Mouse (Mus musculus) MEL (cell line): ENCODE results near the gene Vdr. TPM values are rescaled to one million over a fixed set of nuclear protein-coding genes. Genes with fewer than 3 reads are reported as not detected.
"Not testable (repeated sequence)": the region's sequence is repeated elsewhere in the genome, so short reads cannot be mapped to it uniquely, and the experiment has no call there.

Experiments used
- DNase-seq: peaks from one replicate; pipeline ENCODE4 v3.0.0; 2011; ENCODE audit warnings: low read depth, low spot score
- H3K27ac ChIP-seq: 2 replicates; pipeline ENCODE4 v1.5.1; 2012; ENCODE audit warnings: low read depth, mild to moderate bottlenecking, control low read depth, low read length, moderate library complexity; ENCODE audit not compliant: control insufficient read depth
- H3K27me3 ChIP-seq, 2 experiments: fragments of 150-350 bp in 1 of 2; sonication (generic) in 1 of 2; 2 replicates each; pipeline ENCODE4 v1.6.1; 2012; ENCODE audit warnings: low read length in 2 of 2, mild to moderate bottlenecking in 2 of 2, improper control_type of control experiment in 1 of 2, moderate library complexity in 1 of 2; ENCODE audit not compliant: insufficient read depth in 2 of 2, control insufficient read depth in 1 of 2
- H3K36me3 ChIP-seq, 2 experiments: 2 replicates each; pipeline ENCODE4 v1.6.1; 2012 to 2014; ENCODE audit warnings: low read length in 2 of 2, improper control_type of control experiment in 1 of 2, inconsistent platforms in 1 of 2, mild to moderate bottlenecking in 1 of 2; ENCODE audit not compliant: insufficient read depth in 2 of 2, control insufficient read depth in 1 of 2
- H3K4me1 ChIP-seq, 2 experiments: fragments of 150-350 bp in 1 of 2; sonication (generic) in 1 of 2; 2 replicates each; pipeline ENCODE4 v1.6.1; 2012; ENCODE audit warnings: low read length in 2 of 2, improper control_type of control experiment in 1 of 2, mild to moderate bottlenecking in 1 of 2; ENCODE audit not compliant: insufficient read depth in 2 of 2, control insufficient read depth in 1 of 2
- H3K4me3 ChIP-seq, 2 experiments: fragments of 150-350 bp in 1 of 2; sonication (generic) in 1 of 2; 2 replicates each; pipeline ENCODE4 v1.5.1; 2012; ENCODE audit warnings: low read depth in 2 of 2, low read length in 2 of 2, mild to moderate bottlenecking in 2 of 2, moderate library complexity in 2 of 2, control low read depth in 1 of 2, improper control_type of control experiment in 1 of 2; ENCODE audit not compliant: control insufficient read depth in 1 of 2, insufficient read depth in 1 of 2
- H3K79me2 ChIP-seq: 2 replicates; pipeline ENCODE4 v1.6.1; 2012; ENCODE audit warnings: mild to moderate bottlenecking, low read length, moderate library complexity; ENCODE audit not compliant: control insufficient read depth, poor library complexity, insufficient read depth
- H3K9ac ChIP-seq: 2 replicates; pipeline ENCODE4 v1.6.1; 2012; ENCODE audit warnings: low read depth, mild to moderate bottlenecking, control low read depth, low read length, moderate library complexity; ENCODE audit not compliant: control insufficient read depth, poor library complexity, severe bottlenecking
- H3K9me3 ChIP-seq: fragments of 150-350 bp; sonication (generic); replicated peaks from 2 replicates; pipeline ENCODE4 v1.6.1; 2012; ENCODE audit warnings: mild to moderate bottlenecking, low read length, improper control_type of control experiment, moderate library complexity; ENCODE audit not compliant: insufficient read depth
- CHD1 ChIP-seq: IDR thresholded peaks from 2 replicates; pipeline ENCODE4 v1.6.1; 2012; ENCODE audit warnings: low read depth, mild to moderate bottlenecking, inconsistent platforms, low read length, improper control_type of control experiment
- E2F4 ChIP-seq: IDR thresholded peaks from 2 replicates; pipeline ENCODE4 v1.6.1; 2011; ENCODE audit warnings: low read depth, low read length, improper control_type of control experiment, borderline replicate concordance
- ELF1 ChIP-seq: IDR thresholded peaks from 2 replicates; pipeline ENCODE4 v1.6.1; 2014; ENCODE audit warnings: low read depth, mild to moderate bottlenecking, inconsistent platforms, low read length, improper control_type of control experiment, moderate library complexity
- ETS1 ChIP-seq: IDR thresholded peaks from 2 replicates; pipeline ENCODE4 v1.6.1; 2012; ENCODE audit warnings: low read depth, mild to moderate bottlenecking, inconsistent platforms, low read length, improper control_type of control experiment, moderate library complexity
- GATA1 ChIP-seq: IDR thresholded peaks from 2 replicates; pipeline ENCODE4 v1.6.1; 2011; ENCODE audit warnings: low read depth, low read length, improper control_type of control experiment
- HCFC1 ChIP-seq: IDR thresholded peaks from 2 replicates; pipeline ENCODE4 v1.6.1; 2012; ENCODE audit warnings: low read depth, mild to moderate bottlenecking, inconsistent platforms, low read length, improper control_type of control experiment, moderate library complexity
- KAT2A ChIP-seq: conservative IDR thresholded peaks from 2 replicates; pipeline ENCODE4 v1.6.1; 2012; ENCODE audit warnings: low read depth, low read length, improper control_type of control experiment, inconsistent platforms
- MAFK ChIP-seq: IDR thresholded peaks from 2 replicates; pipeline ENCODE4 v1.6.1; 2011; ENCODE audit warnings: low read depth, mild to moderate bottlenecking, low read length, improper control_type of control experiment, borderline replicate concordance
- MAX ChIP-seq: IDR thresholded peaks from 2 replicates; pipeline ENCODE4 v1.6.1; 2011; ENCODE audit warnings: low read length, improper control_type of control experiment
- MAZ ChIP-seq: IDR thresholded peaks from 2 replicates; pipeline ENCODE4 v1.6.1; 2012; ENCODE audit warnings: low read depth, mild to moderate bottlenecking, inconsistent platforms, low read length, improper control_type of control experiment
- MYB ChIP-seq: IDR thresholded peaks from 2 replicates; pipeline ENCODE4 v1.6.1; 2011; ENCODE audit warnings: mild to moderate bottlenecking, low read depth, low read length, improper control_type of control experiment
- NELFE ChIP-seq: IDR thresholded peaks from 2 replicates; pipeline ENCODE4 v1.6.1; 2011; ENCODE audit warnings: low read depth, low read length, improper control_type of control experiment
- NRF1 ChIP-seq: IDR thresholded peaks from 2 replicates; pipeline ENCODE4 v1.6.1; 2014; ENCODE audit warnings: low read depth, mild to moderate bottlenecking, inconsistent platforms, low read length, improper control_type of control experiment, moderate library complexity; ENCODE audit not compliant: poor library complexity, insufficient read depth, severe bottlenecking
- POLR2AphosphoS2 ChIP-seq: IDR thresholded peaks from 2 replicates; pipeline ENCODE4 v1.6.1; 2011; ENCODE audit warnings: low read length, improper control_type of control experiment
- RCOR1 ChIP-seq: IDR thresholded peaks from 2 replicates; pipeline ENCODE4 v1.6.1; 2012; ENCODE audit warnings: low read depth, mild to moderate bottlenecking, inconsistent platforms, low read length, improper control_type of control experiment
- SIN3A ChIP-seq: IDR thresholded peaks from 2 replicates; pipeline ENCODE4 v1.6.1; 2012; ENCODE audit warnings: low read length, improper control_type of control experiment, inconsistent platforms
- SMC3 ChIP-seq: IDR thresholded peaks from 2 replicates; pipeline ENCODE4 v1.6.1; 2011; ENCODE audit warnings: low read depth, low read length, improper control_type of control experiment
- TCF12 ChIP-seq: IDR thresholded peaks from 2 replicates; pipeline ENCODE4 v1.6.1; 2014; ENCODE audit warnings: low read depth, mild to moderate bottlenecking, inconsistent platforms, low read length, improper control_type of control experiment, moderate library complexity
- UBTF ChIP-seq: IDR thresholded peaks from 2 replicates; pipeline ENCODE4 v1.6.1; 2012; ENCODE audit warnings: low read depth, mild to moderate bottlenecking, inconsistent platforms, low read length, improper control_type of control experiment, moderate library complexity, borderline replicate concordance; ENCODE audit not compliant: insufficient read depth
- USF1 ChIP-seq: IDR thresholded peaks from 2 replicates; pipeline ENCODE4 v1.6.1; 2014; ENCODE audit warnings: low read depth, mild to moderate bottlenecking, inconsistent platforms, low read length, improper control_type of control experiment, moderate library complexity
- ZC3H11A ChIP-seq: IDR thresholded peaks from 2 replicates; pipeline ENCODE4 v1.6.1; 2012; ENCODE audit warnings: low read depth, mild to moderate bottlenecking, inconsistent platforms, low read length, improper control_type of control experiment
- ZKSCAN1 ChIP-seq: IDR thresholded peaks from 2 replicates; pipeline ENCODE4 v1.6.1; 2012; ENCODE audit warnings: low read depth, mild to moderate bottlenecking, inconsistent platforms, low read length, improper control_type of control experiment, moderate library complexity
- ZNF384 ChIP-seq: IDR thresholded peaks from 2 replicates; pipeline ENCODE4 v1.6.1; 2012; ENCODE audit warnings: low read depth, mild to moderate bottlenecking, inconsistent platforms, low read length, improper control_type of control experiment
- polyA plus RNA-seq, 2 experiments: library from polyadenylated mRNA; stranded (reverse) in 1 of 2; unstranded in 1 of 2; fragments of >175 nt in 1 of 2; fragments of >200 nt in 1 of 2; gene quantifications; 2 replicates each; pipeline versions ENCODE4 v1.2.1 to v1.2.4; 2012; ENCODE audit warnings: low replicate concordance in 2 of 2, low read depth in 1 of 2; ENCODE audit not compliant: insufficient read length in 2 of 2, insufficient read depth in 1 of 2, missing spikeins in 1 of 2
- total RNA-seq: library from RNA; depleted of rRNA; stranded (reverse); fragments of 300-350 nt; gene quantifications from 2 replicates; pipeline ENCODE4 v1.2.3, GENCODE M21; 2012

The Vdr gene
- total and polyA plus RNA-seq, 3 experiments: 0.54 to 1.9 TPM; not detected in 1

- Histone ChIP-seq H3K4me1 (peaks cover 7 to 15% of the 10 kb centered on the region in 2 experiments), H3K9ac (no peak overlapping the region), H3K4me3 (no peak overlapping the region), H3K27ac (no peak overlapping the region), H3K9me3 (no peaks in the 10 kb centered on the region), H3K79me2 (no peaks in the 10 kb centered on the region), H3K36me3 (peaks cover 11% of the 10 kb centered on the region in 2 experiments), H3K27me3 (no peaks in the 10 kb centered on the region)
- DNase-seq: no peak
- TF ChIP-seq ETS1 (no peak), ZKSCAN1 (0 out of 2 replicates have a peak, but pooled peaks have one; percentile 10), NRF1 (no peak)
These were observed 39.1 kb downstream of the Vdr start for GRCm38 (mm10) chr15:97871055-97872030.

- H3K4me1 ChIP-seq: peaks cover 11 to 17% of the 10 kb centered on the region in 2 experiments
- H3K9ac ChIP-seq, H3K27ac ChIP-seq, H3K79me2 ChIP-seq, H3K9me3 ChIP-seq, H3K27me3 ChIP-seq, DNase-seq, H3K4me3 ChIP-seq: not testable (repeated sequence)
- TF ChIP-seq ZNF384: 0 out of 2 replicates have a peak, but pooled peaks have one; percentile 39
- peaks cover 14 to 15% of the 10 kb centered on the region in 2 experiments for H3K36me3 ChIP-seq
These were observed 40.3 kb downstream of the Vdr start for GRCm38 (mm10) chr15:97870116-97870515.

- DNase-seq: peak; percentile 89
- H3K9me3 ChIP-seq: no peaks in the 10 kb centered on the region
- peaks cover 22 to 29% of the 10 kb centered on the region in 2 experiments for H3K4me1 ChIP-seq
- H3K4me3 ChIP-seq: no peak overlapping the region
- no peaks in the 10 kb centered on the region for H3K79me2 ChIP-seq
- peak overlapping the region; percentile 46 for H3K27ac ChIP-seq
- peaks cover 17 to 21% of the 10 kb centered on the region in 2 experiments for H3K36me3 ChIP-seq
- no peak overlapping the region for H3K9ac ChIP-seq
- no peaks in the 10 kb centered on the region for H3K27me3 ChIP-seq
- TF ChIP-seq USF1 (0 out of 2 replicates have a peak, but pooled peaks have one; percentile 3), ELF1 (no peak), ZC3H11A (no peak), RCOR1 (peak; percentile 61), CHD1 (no peak), UBTF (no peak), E2F4 (no peak), ZKSCAN1 (no peak), SIN3A (no peak), GATA1 (peak; percentile 17; the same call in 1 of the 2 replicates), POLR2AphosphoS2 (peak; percentile 26; the same call in 1 of the 2 replicates), MAZ (no peak), NELFE (peak; percentile 21; the same call in 1 of the 2 replicates), MAX (peak; percentile 71), KAT2A (no peak; the same call in 1 of the 2 replicates), MYB (no peak; the same call in 1 of the 2 replicates), TCF12 (peak; percentile 60; the same call in 1 of the 2 replicates), SMC3 (no peak), NRF1 (no peak), ETS1 (peak; percentile 63), HCFC1 (peak; percentile 59), MAFK (no peak)
These were observed 41.4 kb downstream of the Vdr start for GRCm38 (mm10) chr15:97868985-97869384.
